Mouse (Mus musculus): ENCODE measurements at regions not wholly inside any gene's neighbourhood (a gene's known extent, or its start where the extent isn't known, plus 50 kb on each side); places are given as distances from the start of the nearest gene placed in this dataset.

GRCm38 (mm10) chr7:72851346-72851745, 524.0 kb upstream of the Rgma start:
- Histone ChIP-seq H3K36me3 (ENCODE audit: control insufficient read depth, insufficient read depth, low read length) (no peaks in the 10 kb centered on the region), H3K4me1 (replicated peaks; ENCODE audit: control insufficient read depth, insufficient read depth) (no peaks in the 10 kb centered on the region), H3K9ac (ENCODE audit: low read length) (no peak overlapping the region), H3K4me3 (ENCODE audit: low read depth, low read length) (no peak overlapping the region), H3K27me3 (ENCODE audit: control insufficient read depth, insufficient read depth, low read length) (no peaks in the 10 kb centered on the region), H3K9me3 (ENCODE audit: control insufficient read depth, low read length) (no peaks in the 10 kb centered on the region), H3K27ac (replicated peaks) (no peak overlapping the region), H3K4me2 (replicated peaks; ENCODE audit: low read depth) (no peak overlapping the region)
- no peak for ATAC-seq (ENCODE audit: low FRiP score, low TSS enrichment)
- WGBS: 94% methylated on average over 1 of the region's 1 CpGs
- TF ChIP-seq CTCF (IDR thresholded peaks at IDR 0.05; ENCODE audit: low read depth): no peak
- TF ChIP-seq EP300 (optimal IDR thresholded peaks at IDR 0.05): no peak
- DNase-seq (ENCODE audit: low spot score): no peak

- Histone ChIP-seq H3K27ac (replicated peaks) (no peak overlapping the region), H3K4me1 (replicated peaks; ENCODE audit: control insufficient read depth, insufficient read depth) (no peaks in the 10 kb centered on the region), H3K27me3 (ENCODE audit: control insufficient read depth, insufficient read depth, low read length) (no peaks in the 10 kb centered on the region), H3K4me2 (replicated peaks; ENCODE audit: low read depth) (no peak overlapping the region), H3K36me3 (ENCODE audit: control insufficient read depth, insufficient read depth, low read length) (no peaks in the 10 kb centered on the region), H3K4me3 (ENCODE audit: low read depth, low read length) (no peak overlapping the region), H3K9ac (ENCODE audit: low read length) (no peak overlapping the region), H3K9me3 (ENCODE audit: control insufficient read depth, low read length) (no peaks in the 10 kb centered on the region)
- DNase-seq (ENCODE audit: low spot score) (no peak), ATAC-seq (ENCODE audit: low FRiP score, low TSS enrichment) (no peak)
- TF ChIP-seq EP300 (optimal IDR thresholded peaks at IDR 0.05) (no peak), CTCF (IDR thresholded peaks at IDR 0.05; ENCODE audit: low read depth) (no peak)
- WGBS: 77% methylated on average over 2 of the region's 2 CpGs
These were observed 520.8 kb upstream of the Rgma start for GRCm38 (mm10) chr7:72854501-72855002.

- Histone ChIP-seq H3K27me3 (ENCODE audit: control insufficient read depth, insufficient read depth, low read length) (no peaks in the 10 kb centered on the region), H3K9me3 (ENCODE audit: control insufficient read depth, low read length) (no peaks in the 10 kb centered on the region), H3K9ac (ENCODE audit: low read length) (no peak overlapping the region), H3K36me3 (ENCODE audit: control insufficient read depth, insufficient read depth, low read length) (no peaks in the 10 kb centered on the region), H3K4me1 (replicated peaks; ENCODE audit: control insufficient read depth, insufficient read depth) (no peaks in the 10 kb centered on the region; the same call in 1 of the 2 replicates), H3K4me3 (ENCODE audit: low read depth, low read length) (no peak overlapping the region), H3K27ac (replicated peaks) (no peak overlapping the region), H3K4me2 (replicated peaks; ENCODE audit: low read depth) (no peak overlapping the region)
- no peak for ATAC-seq (ENCODE audit: low FRiP score, low TSS enrichment)
- DNase-seq (ENCODE audit: low spot score): no peak
- 79% methylated on average over 6 of the region's 6 CpGs for WGBS
- TF ChIP-seq CTCF (IDR thresholded peaks at IDR 0.05; ENCODE audit: low read depth) (no peak), EP300 (optimal IDR thresholded peaks at IDR 0.05) (no peak)
These were observed 508.1 kb upstream of the Rgma start for GRCm38 (mm10) chr7:72866966-72867754.

GRCm38 (mm10) chr7:72869068-72869467, 506.2 kb upstream of the Rgma start:
- Histone ChIP-seq H3K4me1 (replicated peaks; ENCODE audit: control insufficient read depth, insufficient read depth) (no peaks in the 10 kb centered on the region; the same call in 1 of the 2 replicates), H3K4me3 (ENCODE audit: low read depth, low read length) (no peak overlapping the region), H3K9me3 (ENCODE audit: control insufficient read depth, low read length) (no peaks in the 10 kb centered on the region), H3K27ac (replicated peaks) (no peak overlapping the region), H3K9ac (ENCODE audit: low read length) (no peak overlapping the region), H3K27me3 (ENCODE audit: control insufficient read depth, insufficient read depth, low read length) (no peaks in the 10 kb centered on the region), H3K36me3 (ENCODE audit: control insufficient read depth, insufficient read depth, low read length) (no peaks in the 10 kb centered on the region), H3K4me2 (replicated peaks; ENCODE audit: low read depth) (no peak overlapping the region)
- DNase-seq (ENCODE audit: low spot score) (no peak), ATAC-seq (ENCODE audit: low FRiP score, low TSS enrichment) (no peak)
- 74% methylated on average over 4 of the region's 4 CpGs for WGBS
- TF ChIP-seq EP300 (optimal IDR thresholded peaks at IDR 0.05) (no peak), CTCF (IDR thresholded peaks at IDR 0.05; ENCODE audit: low read depth) (no peak)

GRCm38 (mm10) chr7:72900816-72901215, 474.5 kb upstream of the Rgma start:
- WGBS: 72% methylated on average over 6 of the region's 6 CpGs
- no peaks in the 10 kb centered on the region for H3K36me3 ChIP-seq (ENCODE audit: control insufficient read depth, insufficient read depth, low read length)
- ATAC-seq (ENCODE audit: low FRiP score, low TSS enrichment) (no peak), DNase-seq (ENCODE audit: low spot score) (no peak)
- H3K4me1 ChIP-seq (replicated peaks; ENCODE audit: control insufficient read depth, insufficient read depth): no peaks in the 10 kb centered on the region
- H3K4me2 ChIP-seq (replicated peaks; ENCODE audit: low read depth): no peak overlapping the region
- H3K4me3 ChIP-seq (ENCODE audit: low read depth, low read length): no peak overlapping the region
- TF ChIP-seq EP300 (optimal IDR thresholded peaks at IDR 0.05): no peak
- TF ChIP-seq CTCF (IDR thresholded peaks at IDR 0.05; ENCODE audit: low read depth): no peak
- H3K9me3 ChIP-seq (ENCODE audit: control insufficient read depth, low read length): no peaks in the 10 kb centered on the region
- H3K9ac ChIP-seq (ENCODE audit: low read length): no peak overlapping the region
- no peaks in the 10 kb centered on the region for H3K27me3 ChIP-seq (ENCODE audit: control insufficient read depth, insufficient read depth, low read length)
- no peak overlapping the region for H3K27ac ChIP-seq (replicated peaks)

GRCm38 (mm10) chr7:72905891-72906290, 469.4 kb upstream of the Rgma start:
- 51% methylated on average over 2 of the region's 2 CpGs for WGBS
- Histone ChIP-seq H3K9me3 (ENCODE audit: control insufficient read depth, low read length) (no peaks in the 10 kb centered on the region), H3K36me3 (ENCODE audit: control insufficient read depth, insufficient read depth, low read length) (no peaks in the 10 kb centered on the region), H3K27ac (replicated peaks) (no peak overlapping the region), H3K27me3 (ENCODE audit: control insufficient read depth, insufficient read depth, low read length) (no peaks in the 10 kb centered on the region), H3K4me1 (replicated peaks; ENCODE audit: control insufficient read depth, insufficient read depth) (no peaks in the 10 kb centered on the region), H3K4me2 (replicated peaks; ENCODE audit: low read depth) (no peak overlapping the region), H3K9ac (ENCODE audit: low read length) (no peak overlapping the region), H3K4me3 (ENCODE audit: low read depth, low read length) (no peak overlapping the region)
- ATAC-seq (ENCODE audit: low FRiP score, low TSS enrichment): no peak
- TF ChIP-seq EP300 (optimal IDR thresholded peaks at IDR 0.05): no peak
- no peak for TF ChIP-seq CTCF (IDR thresholded peaks at IDR 0.05; ENCODE audit: low read depth)
- no peak for DNase-seq (ENCODE audit: low spot score)
